Mouse (Mus musculus) heart, adult 2 months (tissue): ENCODE results near the gene Fmn2. TPM values are rescaled to one million over a fixed set of nuclear protein-coding genes. Genes with fewer than 3 reads are reported as not detected.

Experiments
- DNase-seq, 2 experiments: peaks; one replicate each; pipeline ENCODE4 v3.0.0; 2021
- H3K27ac ChIP-seq: fragments of 200-600 bp; 2 replicates; pipeline ENCODE4 v1.8.1; 2022
- H3K27me3 ChIP-seq: fragments of 200-500 bp; 2 replicates; pipeline ENCODE4 v1.6.1; 2012; ENCODE audit warnings: mild to moderate bottlenecking, low read length, inconsistent platforms, mixed read lengths; ENCODE audit not compliant: control insufficient read depth, insufficient read depth
- H3K36me3 ChIP-seq: fragments of 200-500 bp; 2 replicates; pipeline ENCODE4 v1.6.1; 2012; ENCODE audit warnings: low read length, inconsistent platforms; ENCODE audit not compliant: control insufficient read depth, insufficient read depth
- H3K4me1 ChIP-seq: fragments of 200-500 bp; 2 replicates; pipeline ENCODE4 v1.6.1; 2011; ENCODE audit warnings: low read length; ENCODE audit not compliant: control insufficient read depth, insufficient read depth
- H3K4me3 ChIP-seq: fragments of 200-600 bp; 2 replicates; pipeline ENCODE4 v1.8.1; 2022
- H3K79me2 ChIP-seq: fragments of 200-500 bp; replicated peaks from 2 replicates; pipeline ENCODE4 v1.6.1; 2012; ENCODE audit warnings: mild to moderate bottlenecking, inconsistent platforms, low read length, moderate library complexity, mixed read lengths; ENCODE audit not compliant: control insufficient read depth, insufficient read depth
- H3K9ac ChIP-seq: fragments of 200-500 bp; 2 replicates; pipeline ENCODE4 v1.6.1; 2012; ENCODE audit warnings: low read depth, mild to moderate bottlenecking, control low read depth, inconsistent platforms, low read length, mixed read lengths
- CTCF ChIP-seq: fragments of 200-600 bp; IDR thresholded peaks from 2 replicates; pipeline ENCODE4 v1.8.1; 2022; ENCODE audit warnings: antibody characterized with exemption, mild to moderate bottlenecking, moderate library complexity
- EP300 ChIP-seq: fragments of 200-500 bp; IDR thresholded peaks from 2 replicates; pipeline ENCODE4 v1.6.1; 2011; ENCODE audit warnings: low read depth, low read length, control low read depth; ENCODE audit not compliant: insufficient read depth
- POLR2A ChIP-seq: fragments of 200-500 bp; IDR thresholded peaks from 2 replicates; pipeline ENCODE4 v1.6.1; 2011; ENCODE audit warnings: mild to moderate bottlenecking, low read depth, low read length, control low read depth; ENCODE audit not compliant: insufficient read depth
- WGBS: fragments of 180-500 bp; shearing (Covaris S2); methylation state at CpG from one replicate; pipeline ENCODE4 v1.1.7; 2018; 5-methylcytosine and 5-hydroxymethylcytosine counted together
- intact Hi-C: fragments of 180-260 bp; cut with DNase I; formaldehyde crosslinking; loops from one replicate; pipeline ENCODE4 v1.15.1; 2025
- polyA plus RNA-seq: library from polyadenylated mRNA; depleted of rRNA; stranded (reverse); fragments of >200 nt; gene quantifications from 2 replicates; pipeline ENCODE4 v1.2.3, GENCODE M21; 2012
- total RNA-seq, 2 experiments: library from RNA; stranded (reverse); gene quantifications; 2 replicates each; pipeline ENCODE4 v1.2.3; 2021

The Fmn2 gene
- total and polyA plus RNA-seq, 3 experiments = 0.06 to 0.41 (median 0.21) TPM

- Histone ChIP-seq H3K27ac (no peak overlapping the region), H3K4me1 (no peaks in the 10 kb centered on the region), H3K9ac (no peak overlapping the region), H3K27me3 (no peaks in the 10 kb centered on the region), H3K36me3 (no peaks in the 10 kb centered on the region), H3K4me3 (no peak overlapping the region), H3K79me2 (no peaks in the 10 kb centered on the region)
- DNase-seq = no peak
- 79% methylated on average over 5 of the region's 5 CpGs for WGBS
- TF ChIP-seq POLR2A (no peak), CTCF (no peak), EP300 (no peak)
- intact Hi-C loops = no loop called here
Observed at GRCm38 (mm10) chr1:174548291-174548690, 46.7 kb downstream of the Fmn2 start.

GRCm38 (mm10) chr1:174553272-174554007 is 51.8 kb downstream of the Fmn2 start:
- 24% methylated on average over 2 of the region's 2 CpGs for WGBS
- no peak overlapping the region for H3K9ac ChIP-seq
- DNase-seq = peak; percentile 5 to 26
- no peaks in the 10 kb centered on the region for H3K27me3 ChIP-seq
- no peak overlapping the region for H3K27ac ChIP-seq
- no peak overlapping the region for H3K4me3 ChIP-seq
- TF ChIP-seq POLR2A (no peak), EP300 (no peak), CTCF (peak; percentile 59)
- H3K4me1 ChIP-seq = no peaks in the 10 kb centered on the region
- intact Hi-C loops = loop anchor here (5.0 kb wide), 1 partner anchor 81 kb away; no protein-coding TSS in a partner anchor
- H3K36me3 ChIP-seq = no peaks in the 10 kb centered on the region
- no peaks in the 10 kb centered on the region for H3K79me2 ChIP-seq

- intact Hi-C loops = no loop called here
- WGBS = 62% methylated on average over 3 of the region's 3 CpGs
- no peak for DNase-seq
Observed at GRCm38 (mm10) chr1:174555412-174555811, 53.8 kb downstream of the Fmn2 start.

GRCm38 (mm10) chr1:174557211-174557610 is 55.6 kb downstream of the Fmn2 start:
- no peaks in the 10 kb centered on the region for H3K27me3 ChIP-seq
- no peak for DNase-seq
- TF ChIP-seq POLR2A = no peak
- no peak for TF ChIP-seq EP300
- no peak for TF ChIP-seq CTCF
- H3K27ac ChIP-seq = no peak overlapping the region
- intact Hi-C loops = no loop called here
- no peaks in the 10 kb centered on the region for H3K79me2 ChIP-seq
- no peaks in the 10 kb centered on the region for H3K36me3 ChIP-seq
- WGBS = 55% methylated on average over 4 of the region's 4 CpGs
- no peaks in the 10 kb centered on the region for H3K4me1 ChIP-seq
- no peak overlapping the region for H3K4me3 ChIP-seq
- no peak overlapping the region for H3K9ac ChIP-seq

More at GRCm38 (mm10) chr1:174555412-174555811, 53.8 kb downstream of the Fmn2 start:
- H3K4me1 ChIP-seq = no peaks in the 10 kb centered on the region
- no peak overlapping the region for H3K9ac ChIP-seq
- no peaks in the 10 kb centered on the region for H3K36me3 ChIP-seq
- H3K4me3 ChIP-seq = no peak overlapping the region
- no peaks in the 10 kb centered on the region for H3K27me3 ChIP-seq
- H3K79me2 ChIP-seq = no peaks in the 10 kb centered on the region
- H3K27ac ChIP-seq = no peak overlapping the region
- TF ChIP-seq EP300 (no peak), CTCF (no peak), POLR2A (no peak)

GRCm38 (mm10) chr1:174557841-174558240 is 56.2 kb downstream of the Fmn2 start:
- TF ChIP-seq POLR2A (no peak), CTCF (no peak), EP300 (no peak)
- no peak for DNase-seq
- intact Hi-C loops = no loop called here
- H3K4me3 ChIP-seq = no peak overlapping the region
- H3K79me2 ChIP-seq = no peaks in the 10 kb centered on the region
- no peaks in the 10 kb centered on the region for H3K36me3 ChIP-seq
- H3K27ac ChIP-seq = no peak overlapping the region
- H3K4me1 ChIP-seq = no peaks in the 10 kb centered on the region
- no peak overlapping the region for H3K9ac ChIP-seq
- 42% methylated on average over 3 of the region's 3 CpGs for WGBS
- H3K27me3 ChIP-seq = no peaks in the 10 kb centered on the region

GRCm38 (mm10) chr1:174558488-174558887 is 56.9 kb downstream of the Fmn2 start:
- 88% methylated on average over 2 of the region's 2 CpGs for WGBS

More at GRCm38 (mm10) chr1:174558488-174558887, 56.9 kb downstream of the Fmn2 start:
- no peaks in the 10 kb centered on the region for H3K79me2 ChIP-seq
- no peaks in the 10 kb centered on the region for H3K36me3 ChIP-seq
- H3K4me3 ChIP-seq = no peak overlapping the region
- no peak overlapping the region for H3K9ac ChIP-seq
- H3K27ac ChIP-seq = no peak overlapping the region
- DNase-seq = no peak
- H3K27me3 ChIP-seq = no peaks in the 10 kb centered on the region
- intact Hi-C loops = no loop called here
- H3K4me1 ChIP-seq = no peaks in the 10 kb centered on the region
- no peak for TF ChIP-seq POLR2A
- TF ChIP-seq CTCF = no peak
- TF ChIP-seq EP300 = no peak
